Mouse (Mus musculus) G1E (cell line): Measurements from ENCODE around the gene Cd300c2.

ENCODE experiments used
- CTCF ChIP-seq: IDR thresholded peaks from 2 replicates; pipeline ENCODE4 v1.5.1; 2012; ENCODE audit warnings: low read depth, low read length, inconsistent platforms, mixed read lengths
- GATA1 ChIP-seq: IDR thresholded peaks from 2 replicates; pipeline ENCODE4 v1.6.1; 2012; ENCODE audit warnings: borderline replicate concordance, low read length, inconsistent platforms, mixed read lengths

DNA sequence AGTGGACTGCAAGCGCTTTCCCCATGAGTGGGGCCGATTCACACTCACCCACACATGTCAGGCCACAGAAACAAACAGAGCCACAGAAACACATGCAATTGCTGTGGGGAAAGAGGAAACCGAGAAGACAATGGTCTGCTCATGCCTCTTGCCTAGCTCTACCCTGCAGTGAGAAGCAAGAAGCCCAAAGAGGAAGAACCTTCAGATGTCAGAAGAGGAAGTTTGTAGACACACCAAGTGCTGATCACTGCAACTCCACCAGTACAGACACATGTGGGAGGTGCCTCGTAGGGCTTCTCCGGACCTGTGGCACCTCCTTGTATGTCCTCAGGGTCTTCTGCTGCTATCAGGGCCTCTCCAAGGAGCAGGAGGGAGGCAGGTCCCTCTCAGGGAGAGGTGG, 2.4 kb upstream of the Cd300c2 start:
- no peak for TF ChIP-seq CTCF
- no peak for TF ChIP-seq GATA1
